Mouse (Mus musculus): Measurements from ENCODE around the gene Wwc2.

DNA sequence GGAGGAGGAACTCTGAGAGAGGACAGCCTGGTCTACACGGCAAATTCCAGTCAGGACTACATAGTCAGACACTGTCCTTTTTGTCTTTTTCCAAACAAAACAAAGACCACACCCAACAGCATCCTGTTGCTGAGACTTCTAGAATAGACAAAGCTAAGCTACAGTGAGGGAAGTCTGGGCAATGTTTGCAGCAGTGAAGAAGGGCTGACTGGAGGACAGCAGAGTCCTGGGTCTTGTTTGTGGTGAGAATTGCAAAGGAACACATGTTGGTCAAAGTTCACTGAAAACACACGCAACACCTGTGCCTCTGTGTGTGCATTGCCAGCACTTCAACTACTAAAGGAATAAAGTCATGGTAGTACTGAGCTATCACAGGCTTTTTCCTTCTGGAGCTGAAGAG lies 75.2 kb downstream of the Wwc2 start:
- TF ChIP-seq POLR2A (IDR thresholded peaks at IDR 0.05; ENCODE audit: low read depth, low read length) (no peak), CTCF (IDR thresholded peaks at IDR 0.05; ENCODE audit: borderline replicate concordance, insufficient read depth, low read length) (no peak)
